Mouse (Mus musculus) kidney, postnatal 0 days (tissue): Measurements from ENCODE around the gene Jpt1. TPM values are rescaled to one million over a fixed set of nuclear protein-coding genes. Genes with fewer than 3 reads are reported as not detected.

Experiments used
- ATAC-seq: fragments of 200-750 bp; cut with Nextera tagmentation; replicated peaks from 2 replicates; pipeline ENCODE4 v1.8.0; 2017; ENCODE audit warnings: low read depth, moderate number of reproducible peaks, moderate TSS enrichment, moderate library complexity; ENCODE audit not compliant: low FRiP score
- DNase-seq: peaks from one replicate; pipeline ENCODE4 v3.0.0-alpha.2; 2016; ENCODE audit warnings: low spot score
- H3K27ac ChIP-seq: fragments of 300-500 bp; sonication (generic); 2 replicates; pipeline ENCODE4 v1.5.1; 2014; ENCODE audit warnings: mild to moderate bottlenecking
- H3K27me3 ChIP-seq: fragments of 300-500 bp; sonication (generic); 2 replicates; pipeline ENCODE4 v1.6.1; 2014; ENCODE audit warnings: low read length, mixed read lengths; ENCODE audit not compliant: insufficient read depth
- H3K36me3 ChIP-seq: fragments of 300-500 bp; sonication (generic); 2 replicates; pipeline ENCODE4 v1.6.1; 2014; ENCODE audit warnings: low read length, mixed read lengths; ENCODE audit not compliant: insufficient read depth
- H3K4me1 ChIP-seq: fragments of 300-500 bp; sonication (generic); replicated peaks from 2 replicates; pipeline ENCODE4 v1.6.1; 2014; ENCODE audit warnings: antibody characterized with exemption, low read length, mixed read lengths; ENCODE audit not compliant: insufficient read depth
- H3K4me2 ChIP-seq: fragments of 300-500 bp; sonication (generic); 2 replicates; pipeline ENCODE4 v1.6.1; 2014; ENCODE audit warnings: mild to moderate bottlenecking, low read length, moderate library complexity, mixed read lengths
- H3K4me3 ChIP-seq: fragments of 300-500 bp; sonication (generic); replicated peaks from 2 replicates; pipeline ENCODE4 v1.5.1; 2014; ENCODE audit warnings: low read depth, low read length
- H3K9ac ChIP-seq: fragments of 300-500 bp; sonication (generic); 2 replicates; pipeline ENCODE4 v1.6.1; 2014; ENCODE audit warnings: low read depth, low read length
- H3K9me3 ChIP-seq: fragments of 300-500 bp; sonication (generic); replicated peaks from 2 replicates; pipeline ENCODE4 v1.6.1; 2016; ENCODE audit warnings: low read length, inconsistent platforms, mixed read lengths
- CTCF ChIP-seq: IDR thresholded peaks from 2 replicates; pipeline ENCODE4 v1.5.1; 2016; ENCODE audit warnings: antibody characterized with exemption, low read depth, mild to moderate bottlenecking, moderate library complexity
- WGBS: fragments of 180-500 bp; shearing (Covaris S2); extraction: QIAGEN DNeasy Blood & Tissue Kit; methylation state at CpG from one replicate; pipeline ENCODE4 v1.1.7; 2014; 5-methylcytosine and 5-hydroxymethylcytosine counted together
- polyA plus RNA-seq: library from polyadenylated mRNA; unstranded; fragments of >200 nt; fragmentation: Nextera tagmentation; extraction: Ambion mirVana; gene quantifications from 2 replicates; pipeline ENCODE4 v1.2.1, GENCODE M21; 2015

Gene Jpt1
- polyA plus RNA-seq, result 251 and 271 TPM in 2 replicates

DNA sequence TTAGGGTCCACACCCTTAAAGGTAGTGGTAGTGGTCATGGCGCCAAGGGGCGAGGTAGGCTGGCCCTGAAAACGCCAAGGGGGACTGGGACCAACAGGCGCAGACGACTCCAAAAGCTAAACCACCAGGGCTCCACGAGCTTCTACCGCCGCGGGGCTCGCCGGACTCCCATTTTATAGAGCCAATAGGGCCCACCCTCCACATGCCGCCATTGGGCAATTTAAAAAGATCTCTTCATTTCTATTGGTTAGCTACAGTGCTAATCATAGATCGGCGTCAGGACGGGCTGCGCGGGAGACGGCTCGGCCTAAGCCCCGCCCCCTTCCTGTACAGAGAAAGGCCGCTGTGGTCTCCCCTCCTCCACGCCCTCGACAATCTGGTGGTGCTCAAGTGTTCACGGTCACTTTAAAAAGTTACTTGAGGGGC is at the start of gene Jpt1:
Gene Jpt1 (minus strand): TSS at position 150 of the 426 bp plus-strand sequence.
- Histone ChIP-seq H3K27ac (peak within 1 kb of the TSS; percentile 80), H3K9ac (peak within 1 kb of the TSS; percentile 90), H3K4me3 (peak within 1 kb of the TSS; percentile 94), H3K9me3 (no peaks in the 10 kb centered on the region), H3K36me3 (no peaks in the 10 kb centered on the region), H3K4me2 (peak within 1 kb of the TSS; percentile 95), H3K4me1 (peaks cover 18% of the 10 kb centered on the region; the same call in 1 of the 2 replicates), H3K27me3 (no peaks in the 10 kb centered on the region)
- under 1% methylated on average over 24 of the region's 24 CpGs for WGBS
- TF ChIP-seq CTCF, result no peak
- ATAC-seq (peak; percentile 97), DNase-seq (peak; percentile 99)

DNA sequence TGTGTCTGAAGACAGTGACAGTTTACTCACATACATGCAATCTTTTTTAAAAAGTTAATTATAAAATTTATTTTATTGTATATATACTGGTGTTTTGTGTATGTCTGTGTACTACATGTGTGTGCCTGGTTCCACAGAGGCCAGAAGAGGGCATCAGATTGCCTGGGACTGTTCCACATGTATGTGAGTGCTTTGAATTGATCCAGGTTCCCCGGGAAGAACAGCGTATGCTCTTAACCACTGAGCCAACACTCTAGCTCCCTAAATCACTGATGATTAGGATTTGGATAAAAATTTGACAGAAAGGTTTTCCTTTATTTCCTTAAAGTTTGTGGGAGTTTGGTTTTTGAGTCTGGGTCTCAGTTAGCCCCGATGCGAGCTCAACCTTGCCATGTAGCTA is 49.2 kb upstream of the Jpt1 start:
- peak overlapping the region; percentile 77 for H3K9ac ChIP-seq
- peaks cover 13% of the 10 kb centered on the region; the same call in 1 of the 2 replicates for H3K36me3 ChIP-seq
- WGBS, result 51% methylated on average over 4 of the region's 4 CpGs
- H3K9me3 ChIP-seq, result no peaks in the 10 kb centered on the region
- DNase-seq (no peak), ATAC-seq (no peak)
- peak overlapping the region; percentile 78 for H3K4me3 ChIP-seq
- peak overlapping the region; percentile 83 for H3K4me2 ChIP-seq
- peaks cover 10% of the 10 kb centered on the region; the same call in 1 of the 2 replicates for H3K4me1 ChIP-seq
- peak; percentile 14; the same call in 1 of the 2 replicates for TF ChIP-seq CTCF
- H3K27me3 ChIP-seq, result no peaks in the 10 kb centered on the region
- H3K27ac ChIP-seq, result peak overlapping the region; percentile 84; the same call in 1 of the 2 replicates

DNA sequence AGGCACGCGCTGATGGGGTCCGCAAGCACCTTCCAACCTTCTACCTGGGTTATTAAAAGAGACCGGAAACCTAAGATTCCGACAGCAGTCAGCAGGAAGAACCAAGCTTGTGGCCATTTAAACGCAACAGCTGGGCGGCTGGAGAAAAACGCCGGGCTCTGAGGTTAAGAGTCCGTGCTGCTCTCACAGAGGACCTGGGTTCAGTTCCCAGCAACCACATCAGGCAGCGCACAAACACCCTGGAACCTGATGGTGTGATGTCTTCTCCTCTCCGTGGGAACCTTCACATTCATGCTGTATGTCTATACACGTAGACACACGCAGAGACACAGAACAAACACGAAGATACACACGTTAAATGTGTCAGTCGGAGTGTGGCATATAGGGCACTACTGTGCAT is 41.5 kb upstream of the Jpt1 start:
- Histone ChIP-seq H3K4me2 (no peak overlapping the region), H3K9ac (no peak overlapping the region), H3K4me1 (no peaks in the 10 kb centered on the region), H3K27ac (no peak overlapping the region), H3K4me3 (no peak overlapping the region), H3K9me3 (no peaks in the 10 kb centered on the region), H3K36me3 (no peaks in the 10 kb centered on the region), H3K27me3 (no peaks in the 10 kb centered on the region)
- DNase-seq (no peak), ATAC-seq (no peak)
- TF ChIP-seq CTCF, result no peak
- 79% methylated on average over 17 of the region's 17 CpGs for WGBS

DNA sequence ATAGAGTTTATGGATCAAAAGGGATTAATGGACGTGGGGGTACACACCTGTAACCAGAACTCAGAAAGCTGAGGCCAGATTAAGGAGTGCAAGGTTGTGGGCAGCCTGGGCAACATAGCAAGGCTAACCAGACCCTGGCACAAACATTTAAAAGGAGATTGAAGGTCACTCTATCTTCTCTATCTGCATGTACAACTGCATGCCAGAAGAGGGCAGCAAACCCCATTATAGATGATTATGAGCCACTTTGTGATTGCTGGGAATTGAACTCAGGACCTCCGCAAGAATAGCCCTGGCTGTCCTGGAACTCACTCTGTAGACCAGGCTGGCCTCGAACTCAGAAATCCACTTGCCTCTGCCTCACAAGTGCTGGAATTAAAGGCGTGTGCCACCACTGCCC is 38.6 kb upstream of the Jpt1 start:
- no peak for DNase-seq
- no peaks in the 10 kb centered on the region for H3K4me1 ChIP-seq
- 66% methylated on average over 4 of the region's 4 CpGs for WGBS
- no peak overlapping the region for H3K4me2 ChIP-seq
- no peaks in the 10 kb centered on the region for H3K27me3 ChIP-seq
- H3K9ac ChIP-seq, result no peak overlapping the region
- no peak overlapping the region for H3K4me3 ChIP-seq
- H3K27ac ChIP-seq, result no peak overlapping the region
- H3K9me3 ChIP-seq, result no peaks in the 10 kb centered on the region
- peak; percentile 57 for TF ChIP-seq CTCF
- ATAC-seq, result no peak
- H3K36me3 ChIP-seq, result no peaks in the 10 kb centered on the region

GRCm38 (mm10) chr11:115543571-115543970 is 29.4 kb upstream of the Jpt1 start:
- 59% methylated on average over 4 of the region's 4 CpGs for WGBS

GRCm38 (mm10) chr11:115538045-115538444 is 23.9 kb upstream of the Jpt1 start:
- DNase-seq (no peak), ATAC-seq (no peak)
- H3K36me3 ChIP-seq, result 0 out of 2 replicates have a peak, but pooled peaks cover under 1% of the 10 kb centered on the region
- WGBS, result 66% methylated on average over 2 of the region's 2 CpGs
- H3K9me3 ChIP-seq, result no peaks in the 10 kb centered on the region
- H3K4me3 ChIP-seq, result no peak overlapping the region
- no peaks in the 10 kb centered on the region for H3K27me3 ChIP-seq
- H3K4me2 ChIP-seq, result no peak overlapping the region
- H3K9ac ChIP-seq, result no peak overlapping the region
- H3K4me1 ChIP-seq, result no peaks in the 10 kb centered on the region
- no peak overlapping the region for H3K27ac ChIP-seq
- TF ChIP-seq CTCF, result peak; percentile 32; the same call in 1 of the 2 replicates

More at GRCm38 (mm10) chr11:115543571-115543970, 29.4 kb upstream of the Jpt1 start:
- H3K9ac ChIP-seq, result no peak overlapping the region
- no peak overlapping the region for H3K4me2 ChIP-seq
- H3K4me1 ChIP-seq, result no peaks in the 10 kb centered on the region
- H3K27me3 ChIP-seq, result no peaks in the 10 kb centered on the region
- H3K36me3 ChIP-seq, result no peaks in the 10 kb centered on the region
- no peaks in the 10 kb centered on the region for H3K9me3 ChIP-seq
- ATAC-seq (no peak), DNase-seq (peak; percentile 25)
- H3K4me3 ChIP-seq, result no peak overlapping the region
- TF ChIP-seq CTCF, result no peak
- H3K27ac ChIP-seq, result no peak overlapping the region
